Mouse (Mus musculus) adrenal gland, postnatal 36 days (tissue): ENCODE data around the gene C1ql4. TPM values are rescaled to one million over a fixed set of nuclear protein-coding genes. Genes with fewer than 3 reads are reported as not detected.
"Not testable (repeated sequence)": the region's sequence is repeated elsewhere in the genome, so short reads cannot be mapped to it uniquely, and the experiment has no call there.

ENCODE experiments used
- DNase-seq, 2 experiments: peaks; one replicate each; pipeline ENCODE4 v3.0.0; 2021; ENCODE audit warnings: mixed read lengths in 1 of 2
- total RNA-seq, 2 experiments: library from RNA; stranded (reverse); gene quantifications; 2 replicates each; pipeline ENCODE4 v1.2.3; 2021

C1ql4 gene
- total RNA-seq, 2 experiments from 2014 or later = not detected

DNA sequence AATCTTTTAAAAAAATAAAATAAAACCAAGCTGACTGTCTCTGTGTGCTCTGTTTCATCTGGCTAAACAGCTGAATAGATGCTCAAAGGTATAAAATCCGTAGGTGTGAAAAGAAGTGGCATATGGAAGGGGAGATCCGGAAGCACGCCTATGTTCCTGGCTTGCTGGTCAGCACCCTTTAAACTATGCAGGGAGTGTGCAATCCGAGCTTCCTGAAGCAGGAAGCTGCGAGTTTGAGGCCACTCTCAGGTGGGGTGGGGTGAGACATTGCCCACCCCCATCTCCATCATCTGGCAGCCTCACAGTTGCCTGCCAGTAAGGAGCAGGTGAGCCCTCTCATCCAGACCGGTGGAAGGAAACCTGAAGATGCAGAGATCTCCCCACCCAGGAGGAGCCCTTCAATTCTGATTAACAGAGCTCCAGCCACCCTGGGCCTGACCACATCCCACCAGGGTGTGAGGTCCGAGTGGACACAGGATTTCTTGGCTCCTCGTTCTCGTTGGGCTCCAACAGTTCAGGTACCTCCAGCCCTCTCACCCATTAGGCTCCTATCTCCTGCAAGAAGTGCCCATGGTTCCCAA is 13.5 kb downstream of the C1ql4 start, which contains the start of gene Troap:
Gene Troap, plus strand, starts transcription at position 557 of the 581 bp plus-strand sequence.
- DNase-seq = no peak

DNA sequence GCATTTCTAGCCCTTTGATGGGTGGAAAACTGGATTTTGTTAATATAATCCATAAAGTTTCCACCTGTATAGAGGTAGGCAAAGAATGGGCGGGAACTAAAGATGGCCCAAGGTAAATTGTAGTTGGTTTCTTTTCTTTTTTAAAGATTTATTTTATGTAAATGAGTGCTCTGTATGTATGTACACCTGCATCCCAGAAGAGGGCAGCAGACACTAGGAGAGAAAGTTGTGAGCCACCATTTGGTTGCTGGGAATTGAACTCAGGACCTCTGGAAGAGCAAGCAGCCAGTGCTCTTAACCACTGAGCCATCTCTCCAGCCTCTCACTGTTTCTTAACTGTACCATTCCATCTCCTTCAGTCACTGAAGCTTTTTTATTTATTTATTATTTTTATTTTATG is 15.6 kb downstream of the C1ql4 start:
- no peak for DNase-seq

DNA sequence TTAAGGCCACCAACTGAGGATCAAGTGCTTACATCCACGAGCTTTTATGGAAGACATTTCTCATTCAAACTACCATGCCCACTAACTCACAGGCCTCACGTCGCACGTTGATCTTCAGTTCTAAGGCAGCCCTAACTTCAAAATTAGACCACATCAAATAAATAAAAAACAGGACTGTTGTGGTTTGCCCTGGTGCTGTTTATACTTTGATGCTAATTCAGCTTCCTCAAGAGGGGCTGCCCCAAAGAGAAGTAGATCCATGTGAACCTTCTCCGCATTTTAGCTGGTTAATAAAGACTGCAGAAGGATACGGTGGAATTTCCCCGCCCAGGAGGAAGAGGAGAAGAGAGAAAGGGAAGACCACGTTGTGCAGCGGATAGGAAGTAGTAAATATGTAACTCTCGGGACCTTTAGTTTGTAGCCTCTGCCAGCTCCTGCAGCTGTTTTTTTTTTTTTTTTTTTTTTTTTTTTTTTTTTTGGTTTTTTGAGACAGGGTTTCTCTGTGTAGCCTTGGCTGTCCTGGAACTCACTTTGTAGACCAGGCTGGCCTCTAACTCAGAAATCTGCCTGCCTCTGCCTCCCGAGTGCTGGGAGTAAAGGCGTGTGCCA is 22.0 kb downstream of the C1ql4 start:
- DNase-seq = no peak

DNA sequence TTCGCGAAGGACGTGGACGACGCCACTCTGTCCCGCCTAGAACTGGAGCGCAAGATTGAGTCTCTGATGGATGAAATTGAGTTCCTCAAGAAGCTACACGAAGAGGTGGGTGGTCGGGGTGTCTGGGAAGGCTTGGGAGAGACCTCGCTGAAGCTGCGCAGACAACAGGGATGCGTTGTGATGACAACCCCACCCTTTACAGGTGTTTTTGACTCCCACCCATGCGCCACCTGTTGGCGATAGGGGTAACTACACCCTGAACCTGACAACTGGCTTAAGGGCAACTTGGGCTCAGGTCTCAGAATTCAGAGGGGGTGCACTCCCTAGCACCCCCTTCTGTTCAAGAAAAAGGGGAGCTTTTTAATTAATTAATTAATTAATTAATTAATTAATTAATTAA is 31.3 kb downstream of the C1ql4 start:
- DNase-seq = peak in 1 of 2 experiments; percentile 38

DNA sequence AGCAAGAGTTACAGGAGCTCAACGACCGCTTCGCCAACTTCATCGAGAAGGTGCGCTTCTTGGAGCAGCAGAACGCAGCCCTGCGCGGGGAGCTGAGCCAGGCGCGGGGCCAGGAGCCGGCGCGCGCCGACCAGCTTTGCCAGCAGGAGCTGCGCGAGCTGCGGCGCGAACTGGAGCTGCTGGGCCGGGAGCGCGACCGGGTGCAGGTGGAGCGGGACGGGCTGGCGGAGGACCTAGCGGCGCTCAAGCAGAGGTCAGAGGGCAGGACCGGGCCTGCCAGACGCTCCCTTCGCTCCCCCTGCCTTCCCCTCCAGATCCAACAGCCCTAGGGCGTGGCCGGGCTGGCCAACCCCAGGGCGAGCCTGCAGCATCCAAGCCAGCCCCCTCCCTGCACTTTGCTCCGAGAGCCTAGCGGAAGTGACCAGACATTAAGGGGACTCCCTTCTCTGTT is 32.1 kb downstream of the C1ql4 start:
- peak; percentile 37 to 59 for DNase-seq

DNA sequence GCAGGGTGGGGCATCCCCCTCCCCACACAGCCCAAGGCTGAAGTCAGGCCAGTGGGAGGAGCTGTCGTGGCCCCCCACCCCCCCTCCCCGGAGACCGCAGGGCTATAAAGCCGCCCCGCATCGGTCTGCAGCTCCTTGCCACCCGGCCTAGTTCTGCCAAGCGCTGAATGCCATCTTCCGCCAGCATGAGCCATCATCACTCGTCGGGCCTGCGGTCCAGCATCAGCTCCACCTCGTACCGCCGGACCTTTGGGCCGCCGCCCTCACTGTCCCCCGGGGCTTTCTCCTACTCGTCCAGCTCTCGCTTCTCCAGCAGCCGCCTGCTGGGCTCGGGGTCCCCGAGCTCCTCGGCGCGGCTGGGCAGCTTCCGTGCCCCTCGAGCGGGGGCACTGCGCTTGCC is 32.6 kb downstream of the C1ql4 start, which contains the start of gene Prph:
Gene Prph, plus strand, starts transcription at position 135 of the 400 bp plus-strand sequence.
- no peak for DNase-seq

DNA sequence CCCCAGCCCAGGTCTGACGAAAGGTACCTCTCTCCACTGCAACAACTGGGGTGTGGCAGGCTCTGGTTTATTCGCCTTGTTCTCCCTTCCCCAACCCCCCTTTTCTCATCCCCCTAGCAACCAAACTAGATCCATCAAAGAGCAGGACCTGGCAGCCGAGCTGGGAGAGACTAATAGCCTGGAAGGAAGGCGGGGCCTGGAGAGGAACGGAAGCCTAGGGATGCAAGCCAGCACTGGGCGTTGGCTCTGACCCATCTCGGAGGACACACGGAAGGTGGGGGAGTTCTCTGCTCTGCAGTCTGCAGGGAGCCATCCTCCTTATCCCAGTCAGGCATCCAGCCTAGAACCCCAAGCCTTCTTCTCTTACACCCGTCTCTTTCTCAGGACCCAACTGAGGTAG is 34.2 kb downstream of the C1ql4 start:
- no peak for DNase-seq

DNA sequence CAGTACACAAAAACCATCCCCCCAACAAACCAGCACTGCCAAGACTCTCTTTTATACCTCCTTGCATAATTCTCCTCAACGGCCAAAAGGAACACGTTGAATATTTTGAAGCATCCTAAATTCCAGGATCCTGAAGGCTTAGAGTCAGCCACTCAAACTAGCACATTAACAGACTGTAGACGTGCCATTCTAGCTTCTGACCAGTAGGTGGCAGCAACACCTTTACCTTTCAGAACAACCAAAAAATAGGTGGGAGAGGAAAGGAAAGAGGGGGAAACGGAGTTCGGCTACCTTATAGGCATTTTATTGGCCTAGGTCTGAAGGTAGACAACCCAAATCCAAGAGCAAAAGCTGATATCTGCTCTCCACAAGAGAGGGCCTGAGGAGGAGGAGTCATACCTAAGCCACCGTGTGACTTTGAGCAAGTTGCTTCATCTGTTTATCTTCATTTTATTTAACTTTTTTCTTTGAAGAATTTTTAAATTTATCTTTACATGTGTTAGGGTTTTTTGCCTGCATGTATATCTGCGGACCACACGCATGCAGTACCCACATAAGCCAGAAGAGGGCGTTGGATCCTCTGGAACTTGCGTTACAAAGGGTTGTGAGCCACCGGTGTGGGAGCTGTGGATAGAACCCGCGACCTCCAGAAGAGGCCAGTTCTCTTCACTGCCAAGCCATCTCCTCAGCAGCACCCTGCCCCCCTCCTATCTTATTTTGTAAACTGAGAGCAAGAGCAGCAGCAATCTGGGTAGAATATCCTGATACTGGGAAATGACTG is 38.0 kb downstream of the C1ql4 start:
- DNase-seq = peak in 1 of 2 experiments; percentile 58

DNA sequence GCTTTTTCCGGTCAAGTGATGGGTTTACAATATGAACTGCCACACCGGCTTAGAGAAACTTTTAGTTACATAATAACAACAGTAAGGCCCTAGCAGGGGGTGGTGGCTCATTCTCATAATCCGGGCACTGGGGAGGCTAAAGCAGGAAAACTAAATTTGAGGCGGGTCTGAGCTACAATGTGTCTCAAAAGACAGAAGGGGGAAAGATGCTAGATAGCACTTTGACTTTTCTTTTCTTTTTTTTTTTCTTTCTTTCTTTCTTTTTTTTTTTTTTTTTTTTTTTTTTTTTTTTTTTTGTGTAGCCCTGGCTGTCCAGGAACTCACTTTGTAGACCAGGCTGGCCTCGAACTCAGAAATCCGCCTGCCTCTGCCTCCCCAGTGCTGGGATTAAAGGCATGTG is 41.9 kb downstream of the C1ql4 start:
- not testable (repeated sequence) for DNase-seq

DNA sequence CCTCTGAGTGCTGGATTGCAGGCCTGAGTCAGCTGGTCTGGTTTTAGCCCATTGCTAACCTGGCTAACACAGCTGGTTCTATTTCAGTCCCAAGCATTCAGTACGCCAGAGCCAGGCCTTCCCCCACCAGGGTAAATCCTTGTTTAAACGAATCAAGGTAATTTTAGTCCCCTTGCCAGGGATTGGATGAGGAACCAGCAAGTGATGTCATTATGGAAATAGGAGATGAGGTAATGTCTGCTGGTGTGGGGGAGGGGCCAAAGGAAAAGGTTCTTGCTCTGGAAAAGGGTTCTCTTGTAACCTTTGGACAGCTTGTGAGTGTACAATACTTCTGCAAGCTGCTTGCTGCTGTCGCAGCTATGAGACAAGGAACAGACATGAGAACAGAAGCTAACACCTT is 42.8 kb downstream of the C1ql4 start:
- DNase-seq = peak in 1 of 2 experiments; percentile 46

DNA sequence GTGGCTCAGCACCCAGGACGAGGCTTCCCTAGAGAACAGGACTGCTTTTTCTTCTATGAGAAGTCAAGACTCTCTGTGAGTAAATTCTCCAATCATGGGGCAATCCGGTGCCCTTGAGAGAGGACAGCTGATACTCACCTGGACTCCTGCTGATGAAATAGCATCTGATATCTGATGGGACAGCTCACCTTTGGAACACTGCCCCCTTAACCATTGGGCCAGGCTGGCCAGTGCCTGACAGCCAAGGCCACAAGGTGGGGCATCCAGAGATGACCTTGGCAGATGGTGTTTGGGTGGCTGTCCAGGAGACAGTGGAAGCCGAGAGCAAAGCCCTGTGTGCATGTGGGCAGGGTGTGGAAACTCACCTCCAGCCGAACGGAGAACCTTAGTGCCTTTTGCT is 45.3 kb downstream of the C1ql4 start:
- DNase-seq = peak; percentile 26 to 49

DNA sequence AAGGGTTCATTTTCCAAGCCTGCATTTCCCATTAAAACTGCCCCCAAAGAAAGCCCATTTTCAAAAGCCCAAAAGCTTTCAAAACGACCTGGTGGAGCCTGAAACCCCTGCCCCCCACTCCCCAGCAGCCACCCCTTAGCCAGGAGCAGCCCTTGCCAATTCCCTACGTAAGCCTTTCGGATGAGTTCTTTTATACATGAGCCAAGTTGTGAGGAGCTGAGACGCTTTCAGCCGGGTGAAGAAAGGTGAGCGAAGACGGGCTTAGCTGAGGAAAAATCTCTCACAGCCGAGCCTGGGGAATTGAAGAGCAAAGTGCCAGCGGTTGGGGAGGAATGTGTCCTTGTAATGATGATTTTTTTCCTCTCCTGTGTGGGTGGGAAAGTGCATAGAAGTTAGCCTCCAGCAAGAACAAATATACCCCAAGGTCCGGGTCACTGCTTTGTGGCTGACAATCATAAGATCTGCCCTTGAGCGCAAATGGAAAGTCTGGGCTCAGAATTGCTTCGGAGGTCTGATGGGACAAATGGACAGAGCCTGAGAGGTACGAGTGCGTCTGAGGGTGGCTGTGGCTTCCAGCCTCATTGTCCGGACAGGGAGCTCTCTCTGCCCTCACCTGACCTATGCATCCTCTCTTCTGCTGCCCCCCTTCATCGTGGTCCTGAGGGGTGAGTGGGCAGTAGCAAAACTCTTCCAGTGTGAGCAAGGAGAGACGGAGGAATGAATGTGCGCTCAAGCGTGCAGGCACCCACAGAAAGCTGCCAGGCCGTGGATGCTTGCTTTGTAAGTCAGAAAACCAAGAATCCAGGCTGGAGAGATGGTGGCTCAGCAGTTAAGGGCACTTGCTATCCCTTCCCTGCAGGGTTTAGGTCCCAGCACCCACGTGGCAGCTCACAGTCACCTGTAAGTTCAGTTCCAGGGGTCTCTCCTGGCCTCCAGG is 46.4 kb downstream of the C1ql4 start:
- DNase-seq = peak; percentile 36 to 50

DNA sequence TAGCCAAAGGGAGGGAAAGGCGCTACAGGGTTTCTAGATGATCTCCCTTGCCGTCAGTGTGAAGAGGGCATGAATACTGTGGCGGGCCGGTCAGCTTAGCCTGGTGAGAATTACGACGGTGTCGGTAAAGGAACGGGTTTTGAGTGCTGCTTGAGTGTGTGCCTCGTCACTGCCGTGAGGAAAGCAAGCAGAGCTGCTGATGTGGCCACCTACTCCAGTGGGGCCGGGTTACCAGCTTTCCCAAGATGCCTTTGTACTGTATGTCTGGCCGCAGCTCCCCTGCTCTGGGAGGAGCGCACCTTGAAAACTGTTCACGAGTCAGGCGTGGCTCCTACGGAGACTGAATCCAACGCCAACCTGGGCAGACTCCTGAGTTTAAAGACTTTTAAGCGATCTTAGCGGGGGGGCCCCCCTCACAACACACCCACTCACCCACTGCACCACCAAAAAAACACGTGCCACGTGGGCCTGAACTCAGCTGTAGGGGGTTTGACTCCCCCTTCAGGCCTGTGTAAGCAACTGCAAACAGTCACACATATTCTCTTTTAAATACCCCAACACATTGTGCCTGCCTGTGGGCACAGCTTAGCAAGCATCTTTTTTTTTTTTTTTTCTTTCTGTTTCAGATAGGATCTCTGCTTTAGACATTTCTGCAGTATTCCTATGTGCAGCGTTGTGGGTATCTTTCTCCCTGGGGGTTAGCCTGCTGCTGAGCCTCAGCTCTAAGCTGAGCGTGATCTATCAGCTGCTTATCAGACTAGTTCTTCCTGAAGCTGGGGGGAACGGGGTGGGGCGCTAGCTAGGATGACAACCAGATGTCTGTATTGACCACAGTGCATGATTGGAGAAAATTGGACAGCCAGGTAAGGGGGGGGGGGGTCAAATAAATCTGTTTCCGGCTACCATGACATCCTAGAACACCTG is 47.4 kb downstream of the C1ql4 start:
- DNase-seq = no peak

DNA sequence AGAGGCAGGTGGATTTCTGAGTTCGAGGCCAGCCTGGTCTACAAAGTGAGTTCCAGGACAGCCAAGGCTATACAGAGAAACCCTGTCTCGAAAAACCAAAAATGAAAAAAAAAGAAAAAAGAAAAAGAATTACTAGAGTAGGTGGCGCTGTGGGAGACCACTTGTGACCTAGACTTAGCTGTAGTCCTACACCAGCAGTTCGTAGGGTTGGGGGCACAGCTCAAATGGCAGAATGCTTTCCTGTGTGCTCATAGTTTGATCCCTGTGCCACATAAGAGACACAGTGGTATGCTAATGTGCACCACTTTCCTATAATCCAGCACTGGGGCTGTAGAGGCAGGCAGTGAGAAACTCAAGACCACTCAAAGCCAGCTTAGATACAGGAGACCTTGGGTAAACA is 48.3 kb downstream of the C1ql4 start:
- DNase-seq = no peak

DNA sequence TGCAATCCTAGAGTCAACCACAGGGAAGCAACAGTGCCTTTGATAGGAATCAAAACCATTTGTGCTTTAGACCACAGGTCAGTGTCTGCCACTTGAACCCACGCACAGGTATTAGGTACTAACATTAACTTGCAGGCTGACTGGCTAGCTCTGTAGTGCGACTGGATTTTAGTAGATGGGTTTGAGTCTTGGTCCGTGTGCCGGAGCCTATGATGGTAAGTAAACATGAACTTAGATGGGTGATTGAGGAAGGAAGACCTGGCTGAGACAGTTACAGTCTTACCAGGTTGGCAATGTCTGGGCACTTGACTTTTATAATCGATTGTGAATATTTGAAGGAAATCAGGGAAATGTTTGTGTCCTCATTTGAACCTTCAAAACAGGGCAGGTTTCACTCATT is 48.8 kb downstream of the C1ql4 start:
- DNase-seq = no peak

DNA sequence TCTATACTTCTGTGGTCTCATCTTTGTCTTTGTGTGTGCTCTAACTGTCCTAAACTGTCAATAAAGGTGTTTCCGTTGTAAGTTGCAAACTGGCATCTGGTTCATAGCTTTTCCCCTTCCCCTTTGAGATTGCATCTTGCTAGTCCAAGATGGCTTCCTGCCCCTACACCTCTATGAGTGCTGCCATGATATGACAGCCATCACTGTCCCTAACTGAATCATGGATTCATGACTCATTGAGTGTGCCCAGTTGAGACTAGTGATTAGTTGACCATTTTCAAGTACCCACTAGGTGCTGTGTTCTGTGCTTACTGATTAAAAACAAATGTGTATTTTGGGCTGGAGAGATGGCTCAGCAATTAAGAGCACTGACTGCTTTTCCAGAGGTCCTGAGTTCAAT is 49.6 kb downstream of the C1ql4 start:
- no peak for DNase-seq

DNA sequence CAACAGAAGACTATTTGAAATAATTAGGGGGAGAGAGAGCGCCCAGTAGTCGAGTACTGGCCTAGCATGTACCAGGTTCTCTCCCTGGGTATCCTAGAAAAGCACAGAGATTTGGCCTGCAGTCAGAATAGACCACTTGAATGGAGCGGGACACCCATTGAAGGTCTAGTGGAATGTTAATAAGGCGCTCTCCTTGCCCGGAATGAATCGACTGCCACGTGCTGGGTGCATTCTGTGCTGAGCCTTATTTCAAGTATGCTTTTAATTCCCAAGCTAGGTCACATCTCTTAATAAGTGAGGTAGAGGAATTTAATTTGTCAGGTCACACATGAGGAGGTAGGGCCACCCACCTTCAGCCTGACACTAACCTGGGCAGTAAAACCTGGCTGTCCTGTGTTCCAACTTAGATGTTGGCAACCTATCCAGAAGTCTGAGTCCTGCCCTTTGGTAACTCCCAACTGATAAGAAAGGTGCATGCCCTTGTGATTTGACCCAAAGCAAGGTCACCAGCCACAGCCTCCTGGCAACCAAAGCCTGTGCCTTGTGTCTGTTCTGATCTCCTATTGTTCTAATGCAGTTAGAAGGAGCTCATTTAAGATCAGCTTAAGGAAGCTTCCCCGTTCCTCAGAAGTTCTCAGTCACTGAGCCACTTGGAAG is 51.2 kb downstream of the C1ql4 start:
- peak in 1 of 2 experiments; percentile 42 for DNase-seq

DNA sequence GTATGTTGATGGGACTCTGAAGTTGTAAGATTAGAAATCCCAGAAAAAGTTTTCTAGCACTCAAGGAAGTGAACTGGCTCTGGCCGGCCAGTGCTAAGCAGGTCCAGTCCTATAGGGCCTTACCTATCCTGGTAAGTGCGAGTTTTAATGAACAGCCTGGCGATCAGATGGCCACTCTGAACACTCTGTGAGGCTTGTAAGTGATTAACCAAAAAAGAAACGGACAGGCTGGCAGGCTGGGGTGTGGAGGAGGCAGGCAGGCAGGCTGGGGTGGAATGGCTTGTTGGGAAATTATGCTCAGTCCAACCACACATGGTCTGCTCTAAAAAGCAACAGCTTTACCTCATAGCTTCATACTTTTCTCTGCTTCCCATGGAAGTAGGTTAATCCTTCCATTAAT is 52.2 kb downstream of the C1ql4 start:
- DNase-seq = no peak
